Mouse (Mus musculus): ENCODE results near the gene Mier2.

DNA sequence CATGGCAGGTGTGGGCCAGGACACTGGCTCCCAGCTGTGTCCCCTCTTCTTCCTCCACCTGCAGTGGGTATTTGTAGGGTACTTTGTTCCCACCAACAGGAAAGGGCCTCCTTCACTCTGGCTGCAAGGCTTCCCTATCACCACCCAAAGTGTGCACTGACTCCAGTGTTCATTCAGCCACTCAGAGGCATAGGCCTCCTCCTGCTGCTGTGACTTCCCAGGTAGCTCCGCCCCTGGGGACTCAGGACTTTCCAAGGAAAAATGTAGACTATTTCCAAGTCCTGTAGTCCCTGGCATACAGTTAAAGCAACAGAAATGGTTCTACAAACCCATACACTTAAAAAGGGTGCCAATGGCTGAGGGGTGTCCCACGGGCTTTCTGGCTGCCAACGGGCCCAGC is 22.3 kb downstream of the Mier2 start:
- TF ChIP-seq POLR2A (IDR thresholded peaks at IDR 0.05; ENCODE audit: borderline replicate concordance, low read depth, low read length) = no peak
- no peak for TF ChIP-seq CTCF (IDR thresholded peaks at IDR 0.05; ENCODE audit: low read depth, low read length)
